In the genomic region with DNA sequence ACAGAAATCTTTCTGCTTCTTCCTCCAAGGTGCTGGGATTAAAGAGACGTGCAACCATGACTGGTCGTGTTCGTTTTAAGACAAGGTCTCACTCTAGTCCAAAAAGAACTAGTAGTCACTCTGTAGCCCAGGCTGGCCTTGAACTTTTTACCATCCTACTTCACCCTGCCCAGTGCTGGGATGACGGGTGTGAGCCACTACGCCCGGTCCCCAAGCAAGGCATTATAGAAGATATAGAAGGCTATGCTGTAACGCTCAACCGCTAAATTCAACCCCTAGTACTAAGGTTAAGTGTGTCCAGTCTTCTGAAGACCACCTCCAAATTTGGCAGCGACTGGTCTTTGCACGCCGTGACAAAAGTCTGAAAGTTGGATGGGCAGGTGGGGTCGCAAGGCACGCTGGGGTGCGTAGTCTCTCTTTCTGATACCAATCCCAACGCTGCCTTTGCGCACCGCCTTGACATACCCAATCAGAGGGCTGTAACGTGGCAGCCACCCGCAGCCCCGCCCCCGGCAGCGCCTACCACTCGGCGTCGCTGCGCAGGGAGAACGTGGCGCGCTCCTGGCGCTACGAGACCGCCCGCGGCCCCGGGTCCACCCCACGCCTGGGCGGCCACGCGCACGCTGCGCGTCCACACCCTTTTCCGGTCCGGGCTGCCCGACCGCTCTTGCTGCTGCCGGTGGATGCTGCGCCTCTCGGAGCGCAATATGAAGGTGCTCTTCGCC, we compare ENCODE assay signal across 7 mouse cellular contexts. TPM values are rescaled to one million over a fixed set of nuclear protein-coding genes. Genes with fewer than 3 reads are reported as not detected.
DNase-seq lines count a peak whose midpoint lies in the region; ATAC-seq lines count a peak whose summit lies in the region.

A gene (plus strand): TSS at position 640 of the 725 bp plus-strand sequence.

- 2% methylated on average over 51 of the region's 51 CpGs for WGBS in embryonic facial prominence, embryonic 11.5 days
- 2% methylated on average over 51 of the region's 51 CpGs for WGBS in limb, embryonic 10.5 days
- 2% methylated on average over 51 of the region's 51 CpGs for WGBS in midbrain, embryonic 13.5 days

- H3K9ac ChIP-seq in embryonic facial prominence, embryonic 11.5 days (replicated peaks; ENCODE audit: low read length) = peak within 1 kb of the TSS; percentile 89
- H3K9ac ChIP-seq in midbrain, embryonic 13.5 days (replicated peaks) = peak within 1 kb of the TSS; percentile 93

- H3K9me3 ChIP-seq in embryonic facial prominence, embryonic 11.5 days (replicated peaks; ENCODE audit: control insufficient read depth, low read length) = no peaks in the 10 kb centered on the region
- H3K9me3 ChIP-seq in limb, embryonic 10.5 days (replicated peaks) = no peaks in the 10 kb centered on the region
- H3K9me3 ChIP-seq in midbrain, embryonic 13.5 days = no peaks in the 10 kb centered on the region

- H3K4me2 ChIP-seq in embryonic facial prominence, embryonic 11.5 days (ENCODE audit: low read depth, low read length) = peak within 1 kb of the TSS; percentile 72
- peak within 1 kb of the TSS; percentile 79 for H3K4me2 ChIP-seq in midbrain, embryonic 13.5 days (replicated peaks)

- peaks cover 11% of the 10 kb centered on the region for H3K36me3 ChIP-seq in embryonic facial prominence, embryonic 11.5 days (replicated peaks; ENCODE audit: control insufficient read depth, insufficient read depth, low read depth, low read length)
- H3K36me3 ChIP-seq in limb, embryonic 10.5 days = peaks cover 32% of the 10 kb centered on the region
- peaks cover 24% of the 10 kb centered on the region for H3K36me3 ChIP-seq in midbrain, embryonic 13.5 days

- no peaks in the 10 kb centered on the region for H3K4me1 ChIP-seq in embryonic facial prominence, embryonic 11.5 days (ENCODE audit: control insufficient read depth, insufficient read depth, low read length)
- peaks cover 22% of the 10 kb centered on the region for H3K4me1 ChIP-seq in limb, embryonic 10.5 days
- H3K4me1 ChIP-seq in midbrain, embryonic 13.5 days (replicated peaks) = peaks cover 30% of the 10 kb centered on the region

- peak; percentile 94 for ATAC-seq in embryonic facial prominence, embryonic 11.5 days (replicated peaks; ENCODE audit: insufficient number of reproducible peaks, low FRiP score, low TSS enrichment, low read depth)
- ATAC-seq in granulocyte monocyte progenitor cell, adult 5-6 weeks (replicated peaks; ENCODE audit: poor library complexity, severe bottlenecking) = peak; percentile 99
- peak; percentile 98 for ATAC-seq in midbrain, embryonic 13.5 days

- no peaks in the 10 kb centered on the region for H3K27me3 ChIP-seq in embryonic facial prominence, embryonic 11.5 days (ENCODE audit: control insufficient read depth, insufficient read depth, low read length)
- H3K27me3 ChIP-seq in limb, embryonic 10.5 days (ENCODE audit: low read depth, poor library complexity, severe bottlenecking) = no peaks in the 10 kb centered on the region
- H3K27me3 ChIP-seq in midbrain, embryonic 13.5 days = no peaks in the 10 kb centered on the region

- 0 out of 2 replicates have a peak within 1 kb of the TSS, but pooled peaks have one; percentile 44 for H3K27ac ChIP-seq in embryonic facial prominence, embryonic 11.5 days (replicated peaks; ENCODE audit: low read depth, low read length)
- H3K27ac ChIP-seq in limb, embryonic 10.5 days = peak within 1 kb of the TSS; percentile 95
- peak within 1 kb of the TSS; percentile 85 for H3K27ac ChIP-seq in midbrain, embryonic 13.5 days

- peak; percentile 99 for DNase-seq in adrenal gland, postnatal 14 days
- peak; percentile 98 for DNase-seq in embryonic facial prominence, embryonic 11.5 days (ENCODE audit: low spot score)
- peak; percentile 98 for DNase-seq in kidney, adult 11 months
- DNase-seq in limb, embryonic 10.5 days (ENCODE audit: low spot score) = peak; percentile 99
- peak; percentile 97 for DNase-seq in spleen, adult 12 weeks (ENCODE audit: low spot score)

- H3K4me3 ChIP-seq in embryonic facial prominence, embryonic 11.5 days (ENCODE audit: low read depth, low read length) = peak within 1 kb of the TSS; percentile 84
- peak within 1 kb of the TSS; percentile 89 for H3K4me3 ChIP-seq in limb, embryonic 10.5 days
- peak within 1 kb of the TSS; percentile 88 for H3K4me3 ChIP-seq in midbrain, embryonic 13.5 days (replicated peaks)

RNA-seq across cellular contexts. Expression of the gene that starts here (rescaled TPM):
- 322 and 341 TPM in 2 replicates for total RNA-seq in adrenal gland, postnatal 14 days (2021)
- polyA plus RNA-seq in embryonic facial prominence, embryonic 11.5 days (2014; fragmentation: Nextera tagmentation; extraction: Ambion mirVana) = 543 and 552 TPM in 2 replicates
- 543 and 591 TPM in 2 replicates for total RNA-seq in granulocyte monocyte progenitor cell, adult 5-6 weeks (2014; fragmentation: Nextera tagmentation)
- total RNA-seq in granulocyte monocyte progenitor cell, adult 5-6 weeks (2017) = 786 and 789 TPM in 2 replicates
- 501 and 523 TPM in 2 replicates for polyA plus RNA-seq in limb, embryonic 10.5 days (2016; fragmentation: Nextera tagmentation; extraction: Ambion mirVana)
- 338 and 358 TPM in 2 replicates for polyA plus RNA-seq in midbrain, embryonic 13.5 days (2015; fragmentation: Nextera tagmentation; extraction: Ambion mirVana)

Comparison
In these comparisons a context has a peak if more than half of its experiments do, and no peak if none do; other contexts are left out.
1. Peak in every context shown above with its lines: DNase-seq, ATAC-seq, H3K4me3 ChIP-seq and H3K27ac ChIP-seq.
2. H3K27ac ChIP-seq: peak in every context shown above with its lines; median percentile 95 in limb, embryonic 10.5 days; 85 in midbrain, embryonic 13.5 days; 44 in embryonic facial prominence, embryonic 11.5 days.